Mouse (Mus musculus) spleen, adult 2 months (tissue): Measurements from ENCODE around the gene Gm17428.

Experiments
- CTCF ChIP-seq: fragments of 200-500 bp; IDR thresholded peaks from 2 replicates; pipeline ENCODE4 v1.5.1; 2011; ENCODE audit warnings: mild to moderate bottlenecking, inconsistent platforms; ENCODE audit not compliant: insufficient read depth, insufficient read length, insufficient replicate concordance; ENCODE audit errors: extremely low read depth
- POLR2A ChIP-seq: fragments of 200-500 bp; IDR thresholded peaks from 2 replicates; pipeline ENCODE4 v1.6.1; 2011; ENCODE audit warnings: low read depth, low read length, inconsistent platforms

DNA sequence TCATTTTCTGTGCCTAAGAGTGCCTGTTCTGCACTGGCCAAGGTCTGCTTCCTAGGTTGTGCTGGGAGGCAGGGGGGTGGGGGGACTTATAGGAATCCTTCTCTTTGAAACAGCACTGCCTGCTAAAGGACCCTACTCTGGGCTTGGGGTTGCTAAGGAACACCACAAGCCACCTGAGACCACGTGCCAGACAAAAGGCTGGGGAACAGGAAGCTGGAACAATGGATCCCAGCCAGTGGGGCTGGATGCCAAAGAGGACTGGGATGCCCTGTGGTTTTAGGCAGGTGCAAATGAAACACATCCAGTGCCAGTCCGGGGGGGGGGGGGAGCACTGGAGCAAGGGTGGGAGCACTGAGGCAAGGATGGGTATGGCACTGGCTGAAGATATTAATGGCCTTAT lies 46.3 kb upstream of the Gm17428 start:
- TF ChIP-seq POLR2A: no peak
- TF ChIP-seq CTCF: no peak
